Mouse (Mus musculus) olfactory bulb, adult 2 months (tissue): Measurements from ENCODE around the gene Xylt2.

Experiments
- CTCF ChIP-seq: fragments of 200-500 bp; IDR thresholded peaks from 2 replicates; pipeline ENCODE4 v1.5.1; 2012; ENCODE audit warnings: low read depth, mild to moderate bottlenecking, low read length, moderate library complexity; ENCODE audit not compliant: insufficient read depth
- POLR2A ChIP-seq: fragments of 200-500 bp; IDR thresholded peaks from 2 replicates; pipeline ENCODE4 v1.6.1; 2012; ENCODE audit warnings: mild to moderate bottlenecking, low read depth, low read length, moderate library complexity; ENCODE audit not compliant: insufficient read depth

DNA sequence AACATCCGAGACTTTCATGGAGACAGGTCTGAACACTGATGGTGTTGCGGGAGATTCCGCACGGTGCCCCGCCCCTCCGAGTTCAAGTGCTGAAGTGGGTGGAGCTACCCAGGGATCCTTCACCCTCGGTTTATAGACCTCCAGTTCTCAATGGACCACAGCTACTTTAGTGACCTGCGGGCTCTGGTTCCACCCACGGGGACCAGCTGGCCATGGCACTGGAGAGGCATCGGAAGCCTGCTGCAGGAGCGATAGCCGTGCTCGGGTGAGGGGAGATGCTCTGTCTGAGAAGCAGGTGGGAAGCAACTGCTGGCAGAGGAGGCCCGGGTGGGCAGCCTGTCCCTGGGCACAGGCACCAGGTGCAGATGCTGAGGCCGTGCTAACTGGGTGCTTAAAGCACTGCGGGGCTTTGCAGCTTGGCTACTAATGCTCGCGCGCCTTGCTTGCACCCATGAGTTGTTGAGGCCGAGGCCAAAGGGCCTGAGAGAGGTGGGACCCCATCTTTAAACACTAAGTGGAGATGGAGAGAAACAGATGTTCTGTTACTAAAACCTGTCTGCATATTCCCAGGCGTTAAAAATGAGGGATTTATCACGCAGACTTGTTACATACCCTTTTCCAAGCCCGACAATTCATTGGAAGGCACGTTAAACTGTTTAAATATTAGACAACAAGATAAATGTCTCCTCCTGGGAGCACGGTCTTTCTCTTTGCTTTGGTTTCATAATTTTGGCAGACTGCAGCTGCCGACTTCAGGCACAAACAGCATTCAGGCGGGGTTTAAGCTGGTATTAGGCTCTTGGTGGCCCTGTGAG, 24.3 kb upstream of the Xylt2 start:
- TF ChIP-seq CTCF (no peak), POLR2A (no peak)
